In genomic region chr4:105159531-105159870, GRCm38 (mm10) we compare ENCODE assay signal across 8 mouse cellular contexts. TPM values are rescaled to one million over a fixed set of nuclear protein-coding genes. Genes with fewer than 3 reads are reported as not detected.
DNase-seq lines count a peak whose midpoint lies in the region; ATAC-seq and TF ChIP-seq lines count a peak whose summit lies in the region.
"Had no signal": no experiment of that assay in that cellular context is flagged by ENCODE, and none has a peak within 500 bp of the region (broad histone marks: within the 10 kb centered on the region; RNA-seq: fewer than 3 reads in every experiment).

No protein-coding gene starts in this region.

- peaks cover 9% of the 10 kb centered on the region; the same call in 1 of the 2 replicates for H3K4me1 ChIP-seq in lung, embryonic 16.5 days (replicated peaks; ENCODE audit: control insufficient read depth, insufficient read depth, low read length)
- H3K4me1 ChIP-seq in forebrain, embryonic 15.5 days = peaks cover 46% of the 10 kb centered on the region
- peaks cover 31% of the 10 kb centered on the region for H3K4me1 ChIP-seq in limb, embryonic 14.5 days (ENCODE audit: control insufficient read depth, insufficient read depth, low read length)
- peaks cover 8% of the 10 kb centered on the region for H3K4me1 ChIP-seq in stomach, embryonic 14.5 days (ENCODE audit: control insufficient read depth, insufficient read depth, low read length)

- ATAC-seq in lung, embryonic 16.5 days (ENCODE audit: low read depth) = no peak
- no peak for ATAC-seq in forebrain, embryonic 15.5 days (replicated peaks)
- no peak for ATAC-seq in limb, embryonic 14.5 days (ENCODE audit: low FRiP score, low read depth)
- no peak for ATAC-seq in stomach, embryonic 14.5 days (ENCODE audit: insufficient number of reproducible peaks, insufficient read depth, low FRiP score, low read depth)

- H3K9me3 ChIP-seq in lung, embryonic 16.5 days (ENCODE audit: control insufficient read depth, low read length) = no peaks in the 10 kb centered on the region
- H3K9me3 ChIP-seq in forebrain, embryonic 15.5 days = no peaks in the 10 kb centered on the region
- no peaks in the 10 kb centered on the region for H3K9me3 ChIP-seq in limb, embryonic 14.5 days (ENCODE audit: control insufficient read depth, low read length)
- no peaks in the 10 kb centered on the region for H3K9me3 ChIP-seq in stomach, embryonic 14.5 days (ENCODE audit: control insufficient read depth, low read depth, low read length)

- H3K27me3 ChIP-seq in lung, embryonic 16.5 days (ENCODE audit: control insufficient read depth, insufficient read depth, low read depth, low read length) = no peaks in the 10 kb centered on the region; the same call in 1 of the 2 replicates
- H3K27me3 ChIP-seq in forebrain, embryonic 15.5 days = no peaks in the 10 kb centered on the region
- no peaks in the 10 kb centered on the region for H3K27me3 ChIP-seq in limb, embryonic 14.5 days (ENCODE audit: control insufficient read depth, insufficient read depth, low read length)
- H3K27me3 ChIP-seq in stomach, embryonic 14.5 days (ENCODE audit: control insufficient read depth, insufficient read depth, low read length) = no peaks in the 10 kb centered on the region

- WGBS in lung, embryonic 16.5 days = 14% methylated on average over 6 of the region's 6 CpGs
- 8% methylated on average over 6 of the region's 6 CpGs for WGBS in forebrain, embryonic 15.5 days
- WGBS in limb, embryonic 14.5 days = 14% methylated on average over 6 of the region's 6 CpGs
- 29% methylated on average over 6 of the region's 6 CpGs for WGBS in stomach, embryonic 14.5 days

- TF ChIP-seq POLR2A in limb, embryonic 14.5 days (IDR thresholded peaks at IDR 0.05; ENCODE audit: borderline replicate concordance, extremely low read depth, insufficient read depth, insufficient read length) = no peak

- peak overlapping the region; percentile 68 for H3K4me2 ChIP-seq in lung, embryonic 16.5 days (ENCODE audit: low read depth, low read length)
- peak overlapping the region; percentile 76 for H3K4me2 ChIP-seq in forebrain, embryonic 15.5 days (replicated peaks)
- H3K4me2 ChIP-seq in limb, embryonic 14.5 days (replicated peaks; ENCODE audit: low read depth, low read length, severe bottlenecking) = peak overlapping the region; percentile 68
- H3K4me2 ChIP-seq in stomach, embryonic 14.5 days (replicated peaks; ENCODE audit: low read depth, low read length) = peak overlapping the region; percentile 70

- H3K36me3 ChIP-seq in lung, embryonic 16.5 days (ENCODE audit: control insufficient read depth, insufficient read depth, low read length) = no peaks in the 10 kb centered on the region; the same call in 1 of the 2 replicates
- no peaks in the 10 kb centered on the region for H3K36me3 ChIP-seq in forebrain, embryonic 15.5 days
- H3K36me3 ChIP-seq in limb, embryonic 14.5 days (ENCODE audit: control insufficient read depth, insufficient read depth, low read length) = peaks cover 25% of the 10 kb centered on the region
- no peaks in the 10 kb centered on the region; the same call in 1 of the 2 replicates for H3K36me3 ChIP-seq in stomach, embryonic 14.5 days (ENCODE audit: control insufficient read depth, insufficient read depth, low read length)

- H3K27ac ChIP-seq in lung, embryonic 16.5 days (ENCODE audit: low read length) = no peak overlapping the region
- H3K27ac ChIP-seq in forebrain, embryonic 15.5 days (replicated peaks) = no peak overlapping the region
- H3K27ac ChIP-seq in limb, embryonic 14.5 days (replicated peaks; ENCODE audit: low read depth, low read length) = no peak overlapping the region
- no peak overlapping the region for H3K27ac ChIP-seq in stomach, embryonic 14.5 days (ENCODE audit: low read length)

- DNase-seq in lung, postnatal 25 days (ENCODE audit: low spot score) = no peak
- no peak for DNase-seq in limb, embryonic 14.5 days (ENCODE audit: low spot score)
- no peak for DNase-seq in gastrocnemius, adult 18-20 months (ENCODE audit: low spot score)
- DNase-seq in cerebellum, postnatal 25 days = no peak

- H3K9ac ChIP-seq in lung, embryonic 16.5 days (ENCODE audit: low read length) = peak overlapping the region; percentile 95
- H3K9ac ChIP-seq in forebrain, embryonic 15.5 days (replicated peaks) = peak overlapping the region; percentile 79; the same call in 1 of the 2 replicates
- H3K9ac ChIP-seq in limb, embryonic 14.5 days (ENCODE audit: low read depth, low read length, severe bottlenecking) = peak overlapping the region; percentile 97
- H3K9ac ChIP-seq in stomach, embryonic 14.5 days (replicated peaks; ENCODE audit: low read depth, low read length) = 0 out of 2 replicates have a peak overlapping the region, but pooled peaks have one; percentile 92

- H3K4me3 ChIP-seq in lung, embryonic 16.5 days (ENCODE audit: low read length) = peak overlapping the region; percentile 93
- H3K4me3 ChIP-seq in forebrain, embryonic 15.5 days = peak overlapping the region; percentile 82
- peak overlapping the region; percentile 91 for H3K4me3 ChIP-seq in limb, embryonic 14.5 days (replicated peaks; ENCODE audit: low read length)
- peak overlapping the region; percentile 89 for H3K4me3 ChIP-seq in stomach, embryonic 14.5 days (ENCODE audit: low read depth, low read length)

RNA-seq across cellular contexts. Expression of gene Plpp3, which starts 2.4 kb away (rescaled TPM):
- polyA plus RNA-seq in lung, embryonic 16.5 days (2015; fragmentation: Nextera tagmentation; extraction: Ambion mirVana) = 92.1 and 94.2 TPM in 2 replicates
- 74.4 and 75.6 TPM in 2 replicates for polyA plus RNA-seq in forebrain, embryonic 15.5 days (2015; fragmentation: Nextera tagmentation; extraction: Ambion mirVana)
- polyA plus RNA-seq in limb, embryonic 14.5 days (2012; rRNA removed) = 112 and 124 TPM in 2 replicates
- 117 and 130 TPM in 2 replicates for polyA plus RNA-seq in limb, embryonic 14.5 days (2014; fragmentation: Nextera tagmentation; extraction: Ambion mirVana)
- 51.1 and 51.9 TPM in 2 replicates for polyA plus RNA-seq in stomach, embryonic 14.5 days (2014; fragmentation: Nextera tagmentation; extraction: Ambion mirVana)
- 10 to 100 TPM; 42.6 to 62.5 TPM for total RNA-seq in gastrocnemius, adult 18-20 months (2021)

RNA-seq across cellular contexts. Expression of gene Prkaa2, which starts 49.8 kb away (rescaled TPM):
- polyA plus RNA-seq in lung, embryonic 16.5 days (2015; fragmentation: Nextera tagmentation; extraction: Ambion mirVana) = 2.1 and 2.8 TPM in 2 replicates
- 11.2 and 11.5 TPM in 2 replicates for polyA plus RNA-seq in forebrain, embryonic 15.5 days (2015; fragmentation: Nextera tagmentation; extraction: Ambion mirVana)
- 1.1 and 1.2 TPM in 2 replicates for polyA plus RNA-seq in limb, embryonic 14.5 days (2012; rRNA removed)
- polyA plus RNA-seq in limb, embryonic 14.5 days (2014; fragmentation: Nextera tagmentation; extraction: Ambion mirVana) = 1.2 and 1.7 TPM in 2 replicates
- 1.8 and 2.2 TPM in 2 replicates for polyA plus RNA-seq in stomach, embryonic 14.5 days (2014; fragmentation: Nextera tagmentation; extraction: Ambion mirVana)
- total RNA-seq in gastrocnemius, adult 18-20 months (2021) = 100 to 1,000 TPM; 134 to 146 TPM
- polyA plus RNA-seq: erythroblast, embryonic 14.5 days had no signal
